In the genomic region with DNA sequence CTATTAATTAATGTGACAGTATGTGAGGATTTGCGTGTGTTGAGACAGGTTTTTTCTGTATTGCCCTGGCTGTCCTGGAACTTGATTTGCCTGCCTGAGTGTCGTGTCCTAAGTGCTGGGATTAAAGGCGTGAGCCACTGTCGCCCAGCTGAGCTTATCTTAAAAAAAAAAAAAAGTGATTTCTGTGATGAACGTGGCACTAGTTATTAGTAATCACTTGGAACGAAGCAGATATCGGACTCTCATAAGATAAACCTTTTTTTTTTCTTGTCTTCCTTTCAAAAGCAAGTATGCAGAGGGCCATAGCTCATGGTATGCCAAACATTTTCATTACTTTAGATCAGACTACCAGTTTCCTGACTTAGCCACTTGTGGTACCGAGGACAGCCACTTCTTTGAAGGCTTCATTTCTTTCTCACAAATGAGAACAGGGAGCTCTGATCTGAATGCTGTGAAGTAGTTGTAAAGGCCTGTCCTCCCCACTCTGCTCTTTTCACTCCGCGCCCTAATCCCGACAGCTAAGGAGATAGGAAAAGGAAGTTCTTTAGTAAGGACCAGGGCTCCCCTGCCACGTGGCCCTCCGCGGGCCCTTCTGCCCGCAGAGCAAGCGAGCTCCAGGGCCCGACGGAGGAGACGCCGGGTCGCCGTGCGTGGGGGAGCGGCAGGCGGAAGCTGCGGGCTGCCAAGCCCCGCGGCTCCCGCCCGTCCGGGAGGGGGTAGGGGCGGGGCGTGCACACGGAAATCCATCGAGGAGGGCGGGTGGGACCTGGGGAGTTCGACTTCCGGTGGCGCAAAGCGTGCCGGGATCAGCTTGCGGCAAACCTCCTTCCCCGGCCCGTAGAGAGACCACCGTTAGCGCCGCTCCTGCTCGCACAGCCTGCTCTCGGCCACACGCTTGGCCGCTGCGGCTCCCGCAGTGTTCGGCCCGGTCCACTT, we compare ENCODE assay signal across 8 mouse cellular contexts. TPM values are rescaled to one million over a fixed set of nuclear protein-coding genes. Genes with fewer than 3 reads are reported as not detected.
A peak's percentile ranks its signal among the peaks of the same experiment; 100 is the strongest.
DNase-seq lines count a peak whose midpoint lies in the region; ATAC-seq and TF ChIP-seq lines count a peak whose summit lies in the region.

A gene (plus strand): TSS at position 771 of the 936 bp plus-strand sequence.

- peak; percentile 88 for ATAC-seq in activated CD4-positive, CD25-positive, alpha-beta regulatory T cell, adult 4 months
- peak; percentile 83 for ATAC-seq in common myeloid progenitor, adult 5-6 weeks (replicated peaks; ENCODE audit: low read depth, poor library complexity, severe bottlenecking)
- ATAC-seq in hindbrain, postnatal 0 days: peak; percentile 99
- peak; percentile 80 for ATAC-seq in megakaryocyte progenitor cell, adult 5-6 weeks (replicated peaks; ENCODE audit: poor library complexity)

- H3K9ac ChIP-seq in hindbrain, postnatal 0 days (replicated peaks; ENCODE audit: low read length): peak within 1 kb of the TSS; percentile 88

- H3K27me3 ChIP-seq in hindbrain, postnatal 0 days (ENCODE audit: insufficient read depth, low read length): no peaks in the 10 kb centered on the region

- no peak for TF ChIP-seq CTCF in gastrocnemius, adult 2 months (IDR thresholded peaks at IDR 0.05)
- no peak for TF ChIP-seq CTCF in hindbrain, postnatal 0 days (IDR thresholded peaks at IDR 0.05; ENCODE audit: low read depth)

- no peaks in the 10 kb centered on the region for H3K9me3 ChIP-seq in hindbrain, postnatal 0 days (ENCODE audit: low read length)

- no peaks in the 10 kb centered on the region for H3K36me3 ChIP-seq in hindbrain, postnatal 0 days (ENCODE audit: insufficient read depth, low read length)

- DNase-seq in gastrocnemius, adult 2 months: peak; percentile 95
- peak; percentile 96 for DNase-seq in hindbrain, postnatal 0 days (ENCODE audit: low spot score)
- DNase-seq in left cerebral cortex, adult 9 months (ENCODE audit: low spot score in 2 of 2): peak; percentile 45 to 79
- DNase-seq in right cerebral cortex, postnatal 25 days: peak; percentile 89
- DNase-seq in yolk sac, embryonic 10.5 days (ENCODE audit: low spot score): peak; percentile 90

- H3K4me1 ChIP-seq in hindbrain, postnatal 0 days (ENCODE audit: insufficient read depth, low read length): 0 out of 2 replicates have a peak, but pooled peaks cover 6% of the 10 kb centered on the region

- H3K4me2 ChIP-seq in hindbrain, postnatal 0 days (ENCODE audit: low read depth, low read length): peak within 1 kb of the TSS; percentile 71

- intact Hi-C loops in gastrocnemius, adult 2 months (cut with DNase I): loop anchor here (2.0 to 5.0 kb wide), 3 partner anchors 44 to 366 kb away; a partner anchor contains a TSS

- 2% methylated on average over 54 of the region's 55 CpGs for WGBS in hindbrain, postnatal 0 days

- peak within 1 kb of the TSS; percentile 86 for H3K4me3 ChIP-seq in gastrocnemius, adult 2 months
- H3K4me3 ChIP-seq in hindbrain, postnatal 0 days (ENCODE audit: low read length): peak within 1 kb of the TSS; percentile 91

- H3K27ac ChIP-seq in gastrocnemius, adult 2 months: peak within 1 kb of the TSS; percentile 98
- H3K27ac ChIP-seq in hindbrain, postnatal 0 days: peak within 1 kb of the TSS; percentile 91

RNA-seq across cellular contexts. Expression of the gene that starts here (rescaled TPM):
- polyA plus RNA-seq in activated CD4-positive, CD25-positive, alpha-beta regulatory T cell, adult 4 months (2017; shearing (Covaris generic)): 10 to 100 TPM; 33.6 to 37.4 TPM
- total RNA-seq in common myeloid progenitor, adult 5-6 weeks (2017): 57.1 and 71.1 TPM in 2 replicates
- 10 to 100 TPM; 15.3 to 18.2 TPM for total RNA-seq in gastrocnemius, adult 2 months (2021)
- 31.8 and 39.4 TPM in 2 replicates for total RNA-seq in hindbrain, postnatal 0 days (2014; rRNA removed)
- 39.7 and 39.9 TPM in 2 replicates for polyA plus RNA-seq in hindbrain, postnatal 0 days (2015; fragmentation: Nextera tagmentation; extraction: Ambion mirVana)
- total RNA-seq in megakaryocyte progenitor cell, adult 5-6 weeks (2015): 82.6 and 102 TPM in 2 replicates
- 67.8 and 73.8 TPM in 2 replicates for total RNA-seq in megakaryocyte progenitor cell, adult 5-6 weeks (2017)

Comparison
In these comparisons a context has a peak if more than half of its experiments do, and no peak if none do; other contexts are left out.
1. Peak in every context shown above with its lines: DNase-seq, ATAC-seq, H3K4me3 ChIP-seq and H3K27ac ChIP-seq.